Mouse (Mus musculus) neutrophil, adult 83 days (primary cell): ENCODE measurements around the gene Tmc3. TPM values are rescaled to one million over a fixed set of nuclear protein-coding genes. Genes with fewer than 3 reads are reported as not detected.

ENCODE experiments used
- total RNA-seq, 2 experiments: library from RNA; stranded (reverse); gene quantifications; one replicate each; pipeline ENCODE4 v1.2.4; 2023

Gene Tmc3
- 1 to 10 TPM in 1 of 2 experiments, under 1 TPM in 1; 0.66 to 1.5 TPM for total RNA-seq

DNA sequence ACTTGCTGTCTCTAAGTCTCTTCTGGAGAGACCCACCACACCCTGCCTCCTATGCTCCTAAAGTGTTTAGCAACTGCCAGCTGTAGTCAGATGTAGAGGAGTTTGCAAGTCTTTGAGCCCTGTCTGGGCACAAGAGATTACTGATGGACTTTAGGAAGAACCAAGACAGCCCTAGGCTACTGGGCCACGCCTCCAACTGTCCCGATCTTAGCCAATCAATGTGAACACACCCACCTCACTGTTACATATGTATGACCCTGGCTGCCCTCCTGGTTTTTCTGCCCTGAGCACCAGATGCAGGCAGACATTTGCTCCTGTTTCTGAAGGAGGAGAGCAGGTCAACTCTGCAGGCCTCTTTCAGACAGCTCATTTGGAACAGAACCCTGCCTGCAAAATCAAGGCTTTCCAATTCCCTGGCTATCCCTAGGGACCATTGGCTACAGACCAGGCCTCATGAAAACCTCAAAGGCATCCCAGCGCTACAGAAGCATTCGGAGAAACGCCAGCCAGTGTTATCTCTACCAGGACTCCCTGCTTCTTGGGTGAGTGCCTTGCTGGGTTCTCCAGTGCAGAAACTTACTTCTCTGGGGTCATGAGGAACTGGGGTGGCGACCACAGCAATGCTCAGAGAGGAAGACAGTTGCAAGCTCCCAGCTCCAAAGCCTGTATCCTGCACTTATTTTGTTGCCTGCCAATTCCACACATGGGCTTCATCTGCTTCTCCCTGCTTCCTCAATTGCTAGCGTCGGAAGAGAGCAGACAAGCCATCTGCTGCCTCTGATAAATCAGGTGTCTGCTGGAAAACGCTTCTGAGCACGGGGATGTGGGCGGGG, at the start of gene Tmc3:
TSS of gene Tmc3 (plus strand) at position 289 of the 833 bp plus-strand sequence.

GRCm38 (mm10) chr7:83631828-83632681, 47.3 kb downstream of the Tmc3 start, which contains the start of gene Stard5:
Stard5 (plus strand) TSS chr7:83631959.

Other genes with a start within 250 kb of the Tmc3 start
- gene Stard5, start 47.0 kb downstream of the Tmc3 start, total RNA-seq: 10 to 100 TPM; 15.6 to 20.7 TPM
- gene Il16, start 160.8 kb downstream of the Tmc3 start, total RNA-seq: 100 to 1,000 TPM; 242 to 244 TPM
- 1 to 10 TPM in 1 of 2 experiments, under 1 TPM in 1; 0.37 to 1.0 TPM for gene Cfap161, start 210.0 kb downstream of the Tmc3 start, total RNA-seq